Mouse (Mus musculus) kidney, adult 11 months (tissue): Measurements from ENCODE around the gene Sept11.
A peak's percentile ranks its signal among the peaks of the same experiment; 100 is the strongest.

Experiments used
- DNase-seq: peaks from one replicate; pipeline ENCODE4 v3.0.0; 2022

Sept11 gene

GRCm38 (mm10) chr5:93097204-93097906, 4.1 kb downstream of the Sept11 start:
- DNase-seq, result peak; percentile 72

GRCm38 (mm10) chr5:93098219-93098618, 5.0 kb downstream of the Sept11 start:
- no peak for DNase-seq

GRCm38 (mm10) chr5:93098811-93099210, 5.6 kb downstream of the Sept11 start:
- no peak for DNase-seq

DNA sequence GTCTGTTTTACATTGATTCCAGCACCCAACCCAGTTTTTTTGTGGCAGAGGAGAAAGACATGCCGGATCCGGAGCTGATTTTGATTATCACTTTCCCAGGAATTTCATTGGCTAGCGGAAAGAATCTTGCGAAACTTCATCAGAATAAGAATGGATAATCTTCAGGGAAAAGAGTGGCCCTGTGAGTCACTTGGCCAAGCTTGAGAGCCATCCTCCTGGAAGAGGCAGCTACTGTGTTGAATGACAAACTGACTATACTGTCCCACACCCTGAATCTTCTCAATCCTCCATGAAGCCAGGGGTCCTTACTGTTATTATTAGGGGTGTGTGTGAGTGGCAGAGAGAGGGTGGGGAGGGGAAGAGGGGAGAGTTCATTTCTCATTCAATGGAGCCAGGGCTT, 7.7 kb downstream of the Sept11 start:
- no peak for DNase-seq

GRCm38 (mm10) chr5:93101371-93101791, 8.1 kb downstream of the Sept11 start:
- peak; percentile 53 for DNase-seq

DNA sequence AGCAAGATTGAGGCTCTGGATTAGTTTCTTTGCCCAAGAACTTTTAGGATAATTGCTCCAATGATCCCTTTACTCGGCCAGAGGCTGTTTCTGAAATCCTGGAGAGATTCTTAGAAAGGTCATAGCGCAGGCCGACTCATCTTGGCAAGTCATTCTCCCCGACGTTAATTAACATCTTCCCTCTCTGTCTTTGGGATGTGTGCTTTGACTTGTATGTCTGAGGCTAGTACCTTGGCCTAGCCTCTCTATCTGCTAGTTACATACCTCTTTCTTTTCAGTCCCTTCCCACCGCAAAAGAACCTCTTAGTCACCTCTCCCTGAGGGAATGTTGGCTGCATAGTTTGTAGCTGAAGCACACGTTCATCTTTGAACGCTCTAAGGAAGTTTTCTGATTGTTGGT, 10.4 kb downstream of the Sept11 start:
- DNase-seq, result no peak

GRCm38 (mm10) chr5:93104987-93105823, 12.0 kb downstream of the Sept11 start:
- DNase-seq, result no peak

- no peak for DNase-seq
Measured at GRCm38 (mm10) chr5:93106048-93106447, 12.8 kb downstream of the Sept11 start.

GRCm38 (mm10) chr5:93108703-93109102, 15.5 kb downstream of the Sept11 start:
- no peak for DNase-seq

DNA sequence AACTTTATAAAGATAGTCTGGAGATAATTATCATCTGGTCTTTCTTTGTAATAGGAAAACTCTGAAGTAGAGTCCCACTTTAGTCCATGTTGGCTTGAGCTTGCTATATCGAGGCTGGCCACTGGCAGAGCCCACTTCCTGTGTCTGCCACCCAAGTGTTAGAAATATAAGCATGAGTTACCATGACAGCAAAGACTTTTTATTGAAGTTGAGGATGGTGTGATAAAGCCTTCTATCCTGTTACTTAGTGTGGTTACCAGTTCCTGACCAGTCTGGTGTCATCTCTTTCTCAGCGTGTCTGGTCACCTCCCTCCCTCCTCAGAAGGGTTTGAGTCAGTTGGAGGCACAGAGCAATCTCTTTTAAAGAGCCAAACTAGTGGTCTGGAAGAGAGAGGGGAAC, 16.3 kb downstream of the Sept11 start:
- no peak for DNase-seq

DNA sequence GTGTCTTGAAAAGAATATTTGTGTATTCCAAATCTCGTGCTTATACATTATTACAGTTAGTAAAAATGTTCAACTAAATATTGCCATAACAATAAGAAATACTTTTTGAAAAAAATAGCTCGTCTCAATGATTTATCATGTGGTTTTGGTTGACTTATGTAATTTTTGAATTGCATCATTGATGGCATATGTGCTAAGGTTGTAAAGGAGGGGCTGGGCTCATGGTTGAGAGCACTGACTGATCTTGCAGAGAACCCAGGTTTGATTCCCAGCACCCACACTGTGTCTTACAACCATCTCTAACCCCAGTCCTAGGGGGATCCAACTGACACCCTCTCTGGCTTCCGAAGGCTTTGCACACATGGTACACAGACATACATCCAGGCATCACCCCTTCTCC, 19.1 kb downstream of the Sept11 start:
- DNase-seq, result no peak

DNA sequence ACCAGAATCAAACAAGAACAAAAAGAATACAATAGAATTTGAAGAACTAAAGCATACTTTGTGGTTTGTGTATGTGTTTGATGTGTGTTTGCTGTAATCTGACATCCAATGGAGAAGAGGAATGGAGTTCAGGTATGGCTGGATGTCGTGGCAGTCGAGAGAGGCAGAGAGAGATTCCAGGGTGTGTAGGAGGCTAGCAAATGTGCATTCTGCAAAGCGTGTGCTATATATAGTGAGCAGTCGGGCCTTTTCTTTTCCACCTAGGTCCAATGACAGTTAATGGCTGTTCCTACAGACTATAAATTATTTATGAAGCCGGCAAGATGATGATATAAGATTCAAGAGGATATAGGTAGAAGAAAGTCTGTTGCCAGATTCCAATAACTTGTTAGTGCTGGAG, 20.3 kb downstream of the Sept11 start:
- no peak for DNase-seq

DNA sequence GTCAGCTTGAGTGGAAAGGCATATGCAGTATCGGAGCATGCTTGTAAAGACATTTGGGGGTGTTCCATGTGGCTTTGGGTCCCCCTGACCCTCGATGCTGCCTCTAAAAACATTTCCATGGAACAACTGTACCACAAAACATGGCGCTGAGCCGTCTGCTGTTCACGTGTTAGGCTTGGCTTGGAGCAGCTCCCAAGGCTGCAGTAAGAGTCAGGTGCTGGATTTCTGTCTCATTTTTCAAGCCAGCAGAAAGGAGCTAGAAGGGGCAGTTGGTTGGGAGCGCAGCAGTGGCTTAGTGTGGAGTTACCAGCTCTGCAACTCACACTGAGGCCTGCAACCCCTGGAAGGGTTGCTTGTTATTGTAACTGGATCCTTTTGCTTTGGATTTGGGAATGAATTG, 21.3 kb downstream of the Sept11 start:
- DNase-seq, result no peak

DNA sequence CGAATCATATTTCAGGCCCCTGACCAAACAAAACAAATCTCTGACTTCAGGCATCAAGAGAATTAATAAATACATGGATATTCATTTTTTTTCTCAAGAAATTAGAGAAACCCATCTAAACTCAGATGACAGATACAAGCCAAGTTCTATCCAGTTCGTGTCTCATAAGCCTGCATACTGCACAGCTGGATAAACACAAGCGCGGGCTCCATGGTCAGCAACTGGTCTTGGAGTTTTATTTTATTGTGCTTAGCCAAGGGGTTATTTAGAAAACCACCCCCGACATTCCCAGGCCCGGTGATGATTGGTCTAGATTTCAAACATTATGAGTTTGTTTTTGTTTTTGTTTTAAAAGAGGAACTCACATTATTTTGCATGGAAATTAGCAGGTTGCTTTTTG, 21.8 kb downstream of the Sept11 start:
- DNase-seq, result no peak

DNA sequence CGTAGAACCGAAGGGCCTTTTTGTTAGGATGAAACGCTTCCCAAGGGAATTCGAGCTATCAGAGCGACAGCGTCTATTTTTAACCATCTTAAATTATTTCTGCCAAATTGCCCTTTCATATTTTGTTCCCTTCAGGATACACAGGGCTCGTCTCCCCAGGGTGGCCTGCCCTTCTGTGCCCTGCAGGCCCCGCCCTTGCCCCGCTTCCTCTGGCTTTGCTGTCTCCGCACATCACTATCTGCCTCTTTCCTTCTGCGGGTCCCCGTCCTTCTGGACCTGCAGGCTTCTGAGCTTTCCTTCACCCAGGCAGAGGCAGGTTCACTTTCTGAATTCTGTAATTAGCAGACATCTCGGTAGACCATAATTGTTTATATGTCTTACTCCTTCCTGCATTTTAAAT, 22.6 kb downstream of the Sept11 start:
- DNase-seq, result no peak

GRCm38 (mm10) chr5:93117648-93118047, 24.4 kb downstream of the Sept11 start:
- no peak for DNase-seq

GRCm38 (mm10) chr5:93121660-93122059, 28.4 kb downstream of the Sept11 start:
- DNase-seq, result no peak

DNA sequence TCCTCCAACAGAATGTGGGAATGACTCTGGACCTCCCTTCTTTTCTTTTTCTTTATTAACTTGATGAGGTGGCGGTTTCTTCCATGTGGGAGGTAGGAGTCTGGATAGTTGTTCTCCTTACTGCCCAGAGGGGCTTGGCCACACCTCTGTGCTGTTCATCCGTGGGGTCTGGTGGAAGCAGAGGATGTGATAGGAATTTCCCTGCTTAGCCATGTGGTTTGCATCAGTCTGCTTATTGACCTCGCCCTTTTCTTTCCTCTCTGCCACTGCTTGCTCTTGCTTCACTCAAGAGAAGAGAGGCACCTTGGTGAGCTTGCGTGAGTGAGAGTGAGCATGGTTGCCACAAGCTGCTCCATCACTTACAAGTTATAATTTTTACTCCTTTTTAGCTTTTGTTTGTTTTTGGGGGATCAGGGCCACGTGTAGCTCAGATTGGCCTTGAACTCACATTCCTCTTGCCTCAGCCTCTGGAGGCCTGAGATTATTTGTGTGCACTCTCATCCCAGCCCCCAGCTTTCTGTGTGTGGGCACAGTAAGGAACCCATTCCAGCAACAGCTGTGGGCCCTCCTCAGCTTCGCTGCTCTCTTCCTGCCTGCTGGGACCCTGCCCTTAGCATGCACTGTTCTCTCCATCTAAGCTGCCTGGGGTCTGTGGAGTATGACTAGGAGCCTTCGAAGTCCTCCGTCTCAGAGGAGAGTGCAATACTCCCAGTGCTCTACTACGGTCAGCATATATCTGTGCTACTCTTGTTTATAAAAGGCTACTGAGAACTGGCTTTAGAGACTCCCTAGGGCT, 31.0 kb downstream of the Sept11 start:
- DNase-seq, result peak; percentile 20

DNA sequence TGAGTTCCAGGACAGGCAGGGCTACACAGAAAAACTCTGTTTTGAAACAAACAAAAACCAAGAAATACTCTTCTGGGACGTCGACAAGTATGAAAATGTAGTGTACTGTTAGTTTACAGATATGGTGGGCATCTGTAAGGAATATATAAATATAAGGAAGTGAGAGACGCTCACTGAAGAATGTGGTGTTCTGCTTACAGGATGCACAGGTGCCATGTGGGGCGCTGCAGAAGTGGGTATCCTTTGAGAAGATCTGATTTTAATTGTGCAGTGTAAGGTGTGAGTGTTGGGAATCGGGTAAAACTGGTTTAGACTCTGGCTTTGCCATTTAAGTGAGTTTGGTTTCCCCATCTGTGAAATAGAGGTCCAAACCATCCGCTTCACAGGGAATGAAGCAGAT, 32.1 kb downstream of the Sept11 start:
- DNase-seq, result no peak

- DNase-seq, result no peak
Measured at GRCm38 (mm10) chr5:93126222-93126929, 33.1 kb downstream of the Sept11 start.

- DNase-seq, result no peak
Measured at GRCm38 (mm10) chr5:93126930-93127562, 33.8 kb downstream of the Sept11 start.

DNA sequence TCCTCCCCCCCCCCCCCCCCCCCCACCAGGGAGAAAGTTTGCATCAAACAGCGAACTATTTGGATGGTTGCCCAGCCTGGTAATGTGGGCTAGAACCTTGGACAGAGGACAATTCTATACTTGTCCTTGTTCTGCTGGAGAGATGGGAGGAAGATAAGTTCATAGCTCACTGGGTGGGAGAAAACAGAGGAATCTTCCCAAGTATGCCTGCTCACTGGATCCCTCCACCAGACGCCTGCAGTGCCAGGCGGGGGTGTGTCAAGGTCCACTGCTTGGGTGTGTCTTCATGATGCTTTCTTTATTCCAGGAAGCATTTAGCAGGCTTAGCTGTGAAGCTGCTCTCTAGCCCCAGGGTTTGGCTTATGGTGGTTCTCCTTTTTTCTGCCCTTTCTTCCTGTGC, 34.5 kb downstream of the Sept11 start:
- peak; percentile 73 for DNase-seq
